Mouse (Mus musculus) cerebellum, postnatal 25 days (tissue): ENCODE data around the gene Bfsp2.

Source experiments
- DNase-seq, 2 experiments: peaks; one replicate each; pipeline ENCODE4 v3.0.0; 2021; ENCODE audit warnings: mixed read lengths in 2 of 2

Gene Bfsp2

GRCm38 (mm10) chr9:103379199-103379598, 101.0 kb downstream of the Bfsp2 start:
- no peak for DNase-seq

DNA sequence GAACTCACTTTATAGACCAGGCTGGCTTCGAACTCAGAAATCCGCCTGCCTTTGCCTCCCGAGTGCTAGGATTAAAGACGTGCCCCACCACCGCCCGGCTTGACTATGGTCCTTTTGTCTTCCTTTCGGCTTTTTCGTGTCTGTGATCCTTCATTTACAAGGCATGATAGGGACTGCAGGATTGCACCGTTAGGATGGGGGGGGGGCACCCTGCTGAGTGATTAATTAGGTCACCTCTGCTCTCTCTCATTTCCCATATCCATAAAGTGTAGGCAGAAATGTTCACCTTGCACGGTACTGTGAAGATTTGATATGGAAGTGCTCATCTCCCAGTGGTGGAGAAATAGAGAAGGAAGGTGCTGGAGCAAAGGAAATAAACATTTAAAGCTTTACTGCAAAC, 101.5 kb downstream of the Bfsp2 start:
- DNase-seq, result peak; percentile 34 to 62

- DNase-seq, result no peak
These were observed 103.6 kb downstream of the Bfsp2 start for GRCm38 (mm10) chr9:103376346-103377320.
